Mouse (Mus musculus): ENCODE data around the gene Mzf1. TPM values are rescaled to one million over a fixed set of nuclear protein-coding genes. Genes with fewer than 3 reads are reported as not detected.
A peak's percentile ranks its signal among the peaks of the same experiment; 100 is the strongest.

The Mzf1 gene
- polyA plus RNA-seq, 1 experiment from 2014 or later, result 0.93 TPM

GRCm38 (mm10) chr7:13006011-13006410 is 48.6 kb downstream of the Mzf1 start:
- no peak overlapping the region for H3K27ac ChIP-seq (replicated peaks)
- H3K27me3 ChIP-seq (ENCODE audit: control insufficient read depth, insufficient read depth, low read length), result no peaks in the 10 kb centered on the region
- peaks cover 8% of the 10 kb centered on the region for H3K36me3 ChIP-seq (ENCODE audit: control insufficient read depth, insufficient read depth, low read length)
- H3K9ac ChIP-seq (ENCODE audit: low read length), result no peak overlapping the region
- ATAC-seq (ENCODE audit: low FRiP score, low TSS enrichment), result no peak
- WGBS, result 88% methylated on average over 17 of the region's 17 CpGs
- DNase-seq (ENCODE audit: low spot score), result no peak
- no peak for TF ChIP-seq CTCF (IDR thresholded peaks at IDR 0.05; ENCODE audit: low read depth)
- no peak for TF ChIP-seq EP300 (optimal IDR thresholded peaks at IDR 0.05)
- H3K4me3 ChIP-seq (ENCODE audit: low read depth, low read length), result no peak overlapping the region
- no peak overlapping the region for H3K4me2 ChIP-seq (replicated peaks; ENCODE audit: low read depth)
- H3K9me3 ChIP-seq (ENCODE audit: control insufficient read depth, low read length), result no peaks in the 10 kb centered on the region
- no peaks in the 10 kb centered on the region for H3K4me1 ChIP-seq (replicated peaks; ENCODE audit: control insufficient read depth, insufficient read depth)

- H3K9me3 ChIP-seq (ENCODE audit: control insufficient read depth, low read length), result no peaks in the 10 kb centered on the region
- no peaks in the 10 kb centered on the region for H3K4me1 ChIP-seq (replicated peaks; ENCODE audit: control insufficient read depth, insufficient read depth)
- 79% methylated on average over 5 of the region's 5 CpGs for WGBS
- peaks cover 8% of the 10 kb centered on the region for H3K36me3 ChIP-seq (ENCODE audit: control insufficient read depth, insufficient read depth, low read length)
- no peak overlapping the region for H3K9ac ChIP-seq (ENCODE audit: low read length)
- no peaks in the 10 kb centered on the region for H3K27me3 ChIP-seq (ENCODE audit: control insufficient read depth, insufficient read depth, low read length)
- no peak overlapping the region for H3K4me2 ChIP-seq (replicated peaks; ENCODE audit: low read depth)
- no peak for DNase-seq (ENCODE audit: low spot score)
- H3K27ac ChIP-seq (replicated peaks), result no peak overlapping the region
- no peak for ATAC-seq (ENCODE audit: low FRiP score, low TSS enrichment)
- no peak overlapping the region for H3K4me3 ChIP-seq (ENCODE audit: low read depth, low read length)
- TF ChIP-seq EP300 (optimal IDR thresholded peaks at IDR 0.05), result no peak
- TF ChIP-seq CTCF (IDR thresholded peaks at IDR 0.05; ENCODE audit: low read depth), result peak; percentile 32
Observed at GRCm38 (mm10) chr7:13003380-13003779, 51.2 kb downstream of the Mzf1 start.

- no peak overlapping the region for H3K27ac ChIP-seq (replicated peaks)
- H3K4me1 ChIP-seq (replicated peaks; ENCODE audit: control insufficient read depth, insufficient read depth), result no peaks in the 10 kb centered on the region
- TF ChIP-seq CTCF (IDR thresholded peaks at IDR 0.05; ENCODE audit: low read depth) (no peak), EP300 (optimal IDR thresholded peaks at IDR 0.05) (no peak)
- H3K9me3 ChIP-seq (ENCODE audit: control insufficient read depth, low read length), result no peaks in the 10 kb centered on the region
- H3K27me3 ChIP-seq (ENCODE audit: control insufficient read depth, insufficient read depth, low read length), result no peaks in the 10 kb centered on the region
- H3K4me2 ChIP-seq (replicated peaks; ENCODE audit: low read depth), result no peak overlapping the region
- ATAC-seq (ENCODE audit: low FRiP score, low TSS enrichment) (no peak), DNase-seq (ENCODE audit: low spot score) (no peak)
- no peak overlapping the region for H3K4me3 ChIP-seq (ENCODE audit: low read depth, low read length)
- WGBS, result 48% methylated on average over 1 of the region's 1 CpGs
- H3K36me3 ChIP-seq (ENCODE audit: control insufficient read depth, insufficient read depth, low read length), result peaks cover 5% of the 10 kb centered on the region; the same call in 1 of the 2 replicates
- no peak overlapping the region for H3K9ac ChIP-seq (ENCODE audit: low read length)
Observed at GRCm38 (mm10) chr7:13001584-13001983, 53.0 kb downstream of the Mzf1 start.

GRCm38 (mm10) chr7:12998851-12999250 is 55.7 kb downstream of the Mzf1 start, which contains the start of gene Trim28:
Trim28 (plus strand) TSS chr7:12999114.
- ATAC-seq (ENCODE audit: low FRiP score, low TSS enrichment), result no peak
- 80% methylated on average over 3 of the region's 3 CpGs for WGBS
- DNase-seq (ENCODE audit: low spot score), result no peak

GRCm38 (mm10) chr7:12998053-12998452 is 56.5 kb downstream of the Mzf1 start, which contains the start of gene Slc27a5:
Slc27a5 (minus strand) TSS chr7:12998192.
- 76% methylated on average over 5 of the region's 5 CpGs for WGBS
- Histone ChIP-seq H3K9ac (ENCODE audit: low read length) (no peak within 1 kb of the TSS), H3K4me3 (ENCODE audit: low read depth, low read length) (no peak within 1 kb of the TSS), H3K27me3 (ENCODE audit: control insufficient read depth, insufficient read depth, low read length) (no peaks in the 10 kb centered on the region), H3K27ac (replicated peaks) (no peak within 1 kb of the TSS), H3K9me3 (ENCODE audit: control insufficient read depth, low read length) (no peaks in the 10 kb centered on the region), H3K4me1 (replicated peaks; ENCODE audit: control insufficient read depth, insufficient read depth) (no peaks in the 10 kb centered on the region), H3K36me3 (ENCODE audit: control insufficient read depth, insufficient read depth, low read length) (no peaks in the 10 kb centered on the region), H3K4me2 (replicated peaks; ENCODE audit: low read depth) (no peak within 1 kb of the TSS)
- no peak for DNase-seq (ENCODE audit: low spot score)
- no peak for TF ChIP-seq EP300 (optimal IDR thresholded peaks at IDR 0.05)
- no peak for TF ChIP-seq CTCF (IDR thresholded peaks at IDR 0.05; ENCODE audit: low read depth)
- ATAC-seq (ENCODE audit: low FRiP score, low TSS enrichment), result no peak

More at GRCm38 (mm10) chr7:12998851-12999250, 55.7 kb downstream of the Mzf1 start, which contains the start of gene Trim28:
- Histone ChIP-seq H3K9ac (ENCODE audit: low read length) (no peak within 1 kb of the TSS), H3K36me3 (ENCODE audit: control insufficient read depth, insufficient read depth, low read length) (no peaks in the 10 kb centered on the region), H3K9me3 (ENCODE audit: control insufficient read depth, low read length) (no peaks in the 10 kb centered on the region), H3K4me3 (ENCODE audit: low read depth, low read length) (no peak within 1 kb of the TSS), H3K27me3 (ENCODE audit: control insufficient read depth, insufficient read depth, low read length) (no peaks in the 10 kb centered on the region), H3K4me1 (replicated peaks; ENCODE audit: control insufficient read depth, insufficient read depth) (no peaks in the 10 kb centered on the region), H3K4me2 (replicated peaks; ENCODE audit: low read depth) (no peak within 1 kb of the TSS), H3K27ac (replicated peaks) (no peak within 1 kb of the TSS)
- TF ChIP-seq CTCF (IDR thresholded peaks at IDR 0.05; ENCODE audit: low read depth), result no peak
- TF ChIP-seq EP300 (optimal IDR thresholded peaks at IDR 0.05), result no peak

GRCm38 (mm10) chr7:12997230-12997629 is 57.3 kb downstream of the Mzf1 start:
- WGBS, result 69% methylated on average over 5 of the region's 5 CpGs
- no peak for TF ChIP-seq CTCF (IDR thresholded peaks at IDR 0.05; ENCODE audit: low read depth)
- TF ChIP-seq EP300 (optimal IDR thresholded peaks at IDR 0.05), result no peak
- no peak overlapping the region for H3K4me3 ChIP-seq (ENCODE audit: low read depth, low read length)

More at GRCm38 (mm10) chr7:12997230-12997629, 57.3 kb downstream of the Mzf1 start:
- Histone ChIP-seq H3K27ac (replicated peaks) (no peak overlapping the region), H3K9me3 (ENCODE audit: control insufficient read depth, low read length) (no peaks in the 10 kb centered on the region), H3K36me3 (ENCODE audit: control insufficient read depth, insufficient read depth, low read length) (no peaks in the 10 kb centered on the region), H3K9ac (ENCODE audit: low read length) (no peak overlapping the region), H3K4me2 (replicated peaks; ENCODE audit: low read depth) (no peak overlapping the region), H3K4me1 (replicated peaks; ENCODE audit: control insufficient read depth, insufficient read depth) (no peaks in the 10 kb centered on the region), H3K27me3 (ENCODE audit: control insufficient read depth, insufficient read depth, low read length) (no peaks in the 10 kb centered on the region)
- DNase-seq (ENCODE audit: low spot score) (no peak), ATAC-seq (ENCODE audit: low FRiP score, low TSS enrichment) (no peak)
